Mouse (Mus musculus) stomach, embryonic 14.5 days (tissue): ENCODE data around the gene Pgbd1. TPM values are rescaled to one million over a fixed set of nuclear protein-coding genes. Genes with fewer than 3 reads are reported as not detected.
"Not testable (repeated sequence)": the region's sequence is repeated elsewhere in the genome, so short reads cannot be mapped to it uniquely, and the experiment has no call there.

Experiments used
- ATAC-seq: fragments of 200-750 bp; cut with Nextera tagmentation; 2 replicates; pipeline ENCODE4 v1.8.0; 2017; ENCODE audit warnings: low read depth, moderate TSS enrichment; ENCODE audit not compliant: insufficient number of reproducible peaks, insufficient read depth, low FRiP score
- H3K27ac ChIP-seq: fragments of 300-500 bp; sonication (generic); 2 replicates; pipeline ENCODE4 v1.5.1; 2014; ENCODE audit warnings: mild to moderate bottlenecking, low read length, moderate library complexity, mixed read lengths
- H3K27me3 ChIP-seq: fragments of 300-500 bp; sonication (generic); 2 replicates; pipeline ENCODE4 v1.6.1; 2014; ENCODE audit warnings: low read length, control low read depth, mixed read lengths; ENCODE audit not compliant: control insufficient read depth, insufficient read depth
- H3K36me3 ChIP-seq: fragments of 300-500 bp; sonication (generic); 2 replicates; pipeline ENCODE4 v1.6.1; 2014; ENCODE audit warnings: mild to moderate bottlenecking, control low read depth, low read length, moderate library complexity, mixed read lengths; ENCODE audit not compliant: control insufficient read depth, insufficient read depth
- H3K4me1 ChIP-seq: fragments of 300-500 bp; sonication (generic); 2 replicates; pipeline ENCODE4 v1.6.1; 2014; ENCODE audit warnings: low read length, control low read depth, mixed read lengths; ENCODE audit not compliant: control insufficient read depth, insufficient read depth
- H3K4me2 ChIP-seq: fragments of 300-500 bp; sonication (generic); replicated peaks from 2 replicates; pipeline ENCODE4 v1.6.1; 2014; ENCODE audit warnings: low read depth, low read length, control low read depth
- H3K4me3 ChIP-seq: fragments of 300-500 bp; sonication (generic); 2 replicates; pipeline ENCODE4 v1.5.1; 2014; ENCODE audit warnings: low read depth, low read length, control low read depth
- H3K9ac ChIP-seq: fragments of 300-500 bp; sonication (generic); replicated peaks from 2 replicates; pipeline ENCODE4 v1.6.1; 2014; ENCODE audit warnings: low read depth, mild to moderate bottlenecking, control low read depth, low read length, moderate library complexity, mixed read lengths
- H3K9me3 ChIP-seq: fragments of 300-500 bp; sonication (generic); 2 replicates; pipeline ENCODE4 v1.6.1; 2016; ENCODE audit warnings: low read depth, low read length, control low read depth; ENCODE audit not compliant: control insufficient read depth
- WGBS: fragments of 180-500 bp; shearing (Covaris S2); extraction: QIAGEN DNeasy Blood & Tissue Kit; methylation state at CpG from one replicate; pipeline ENCODE4 v1.1.7; 2014; 5-methylcytosine and 5-hydroxymethylcytosine counted together
- microRNA counts: library from miRNA; unstranded; fragments of <30 nt; microRNA quantifications from one replicate; lab custom pipeline; 2016
- microRNA-seq: library from miRNA; unstranded; fragments of <30 nt; microRNA quantifications from one replicate; pipeline ENCODE4, GENCODE M21; 2016
- polyA plus RNA-seq: library from polyadenylated mRNA; unstranded; fragments of >200 nt; fragmentation: Nextera tagmentation; extraction: Ambion mirVana; gene quantifications from 2 replicates; pipeline ENCODE4 v1.2.1, GENCODE M21; 2014

The Pgbd1 gene
- polyA plus RNA-seq, 1 experiment from 2014 or later = 2.3 TPM

GRCm38 (mm10) chr13:21396048-21396447 lies 44.8 kb downstream of the Pgbd1 start:
- H3K27me3 ChIP-seq, H3K4me3 ChIP-seq, ATAC-seq, H3K27ac ChIP-seq, H3K9me3 ChIP-seq, H3K4me1 ChIP-seq, H3K4me2 ChIP-seq, H3K9ac ChIP-seq: not testable (repeated sequence)
- WGBS = 87% methylated on average over 18 of the region's 18 CpGs
- H3K36me3 ChIP-seq = peaks cover 57% of the 10 kb centered on the region

GRCm38 (mm10) chr13:21395623-21396022 lies 45.2 kb downstream of the Pgbd1 start:
- no peak overlapping the region for H3K9ac ChIP-seq
- 95% methylated on average over 6 of the region's 6 CpGs for WGBS
- no peak for ATAC-seq
- peaks cover 61% of the 10 kb centered on the region for H3K36me3 ChIP-seq
- H3K4me2 ChIP-seq = no peak overlapping the region
- no peaks in the 10 kb centered on the region for H3K4me1 ChIP-seq
- H3K9me3 ChIP-seq = no peaks in the 10 kb centered on the region
- no peak overlapping the region for H3K27ac ChIP-seq
- H3K27me3 ChIP-seq = no peaks in the 10 kb centered on the region
- H3K4me3 ChIP-seq = no peak overlapping the region

- no peak for ATAC-seq
- H3K4me3 ChIP-seq = no peak overlapping the region
- 91% methylated on average over 1 of the region's 1 CpGs for WGBS
These were observed 45.6 kb downstream of the Pgbd1 start for GRCm38 (mm10) chr13:21395211-21395610.

GRCm38 (mm10) chr13:21377773-21378172 lies 63.1 kb downstream of the Pgbd1 start:
- Histone ChIP-seq H3K9me3 (no peaks in the 10 kb centered on the region), H3K36me3 (no peaks in the 10 kb centered on the region), H3K4me2 (no peak overlapping the region), H3K4me1 (no peaks in the 10 kb centered on the region), H3K9ac (no peak overlapping the region), H3K27ac (no peak overlapping the region), H3K27me3 (no peaks in the 10 kb centered on the region), H3K4me3 (no peak overlapping the region)
- no peak for ATAC-seq
- WGBS = 89% methylated on average over 2 of the region's 2 CpGs

More at GRCm38 (mm10) chr13:21395211-21395610, 45.6 kb downstream of the Pgbd1 start:
- Histone ChIP-seq H3K27ac (no peak overlapping the region), H3K9me3 (no peaks in the 10 kb centered on the region), H3K9ac (no peak overlapping the region), H3K4me1 (no peaks in the 10 kb centered on the region), H3K36me3 (peaks cover 66% of the 10 kb centered on the region), H3K27me3 (no peaks in the 10 kb centered on the region), H3K4me2 (no peak overlapping the region)

- no peak overlapping the region for H3K4me2 ChIP-seq
- no peak overlapping the region for H3K4me3 ChIP-seq
- no peaks in the 10 kb centered on the region for H3K9me3 ChIP-seq
- H3K27me3 ChIP-seq = no peaks in the 10 kb centered on the region
- no peak overlapping the region for H3K27ac ChIP-seq
- 91% methylated on average over 2 of the region's 2 CpGs for WGBS
- H3K36me3 ChIP-seq = peaks cover 27% of the 10 kb centered on the region
- H3K4me1 ChIP-seq = no peaks in the 10 kb centered on the region
- no peak overlapping the region for H3K9ac ChIP-seq
- no peak for ATAC-seq
These were observed 68.2 kb downstream of the Pgbd1 start for GRCm38 (mm10) chr13:21372700-21373099.

MicroRNAs within 50 kb of the gene (microRNA counts, 519-probe panel; counts per million panel counts)
- 3,162 counts per million, percentile 58 among the panel's probes with 10 or more counts for microRNA mmu-miR-1896 (lab: Ali Mortazavi, UCI)

Small RNA genes lying within 50 kb of the gene (microRNA-seq; reads per million reads assigned to microRNA genes)
- not detected for gene Mir1896
- gene Mir6942 = not detected

Other genes starting within 250 kb of the Pgbd1 start
- not detected in 2 replicates for gene Gpx5, start 148.3 kb downstream of the Pgbd1 start, polyA plus RNA-seq
- gene Gpx6, start 128.9 kb downstream of the Pgbd1 start, polyA plus RNA-seq = not detected in 2 replicates
- not detected in 2 replicates for gene Olfr1367, start 94.1 kb downstream of the Pgbd1 start, polyA plus RNA-seq
- gene Zscan12, start 78.2 kb downstream of the Pgbd1 start, polyA plus RNA-seq = 11.5 and 12.3 TPM in 2 replicates
- gene Zkscan3, start 38.3 kb downstream of the Pgbd1 start, polyA plus RNA-seq = 81.3 and 85.7 TPM in 2 replicates
- 32.6 and 35.8 TPM in 2 replicates for gene Zscan26, start 12.7 kb upstream of the Pgbd1 start, polyA plus RNA-seq
- gene Nkapl, start 27.5 kb upstream of the Pgbd1 start, polyA plus RNA-seq = 2.7 and 2.8 TPM in 2 replicates
- gene Zkscan4, start 37.8 kb upstream of the Pgbd1 start, polyA plus RNA-seq = 2.9 TPM in 2 replicates
- gene Gm10065, start 38.4 kb upstream of the Pgbd1 start, polyA plus RNA-seq = not detected in 2 replicates
- 0.17 and 0.34 TPM in 2 replicates for gene AK157302, start 54.2 kb upstream of the Pgbd1 start, polyA plus RNA-seq
- 6.7 and 7.5 TPM in 2 replicates for gene Gm11273, start 60.4 kb upstream of the Pgbd1 start, polyA plus RNA-seq
- 11.5 and 11.6 TPM in 2 replicates for gene Zkscan8, start 90.1 kb upstream of the Pgbd1 start, polyA plus RNA-seq
- 0.07 and 0.28 TPM in 2 replicates for gene Olfr1366, start 101.8 kb upstream of the Pgbd1 start, polyA plus RNA-seq
- 0.06 TPM in 1 of 2 replicates, not detected in the other for gene Olfr1535, start 118.8 kb upstream of the Pgbd1 start, polyA plus RNA-seq
- not detected in 2 replicates for gene Olfr1364, start 140.7 kb upstream of the Pgbd1 start, polyA plus RNA-seq
- not detected in 2 replicates for gene Olfr1362, start 173.0 kb upstream of the Pgbd1 start, polyA plus RNA-seq
- not detected in 2 replicates for gene Olfr11, start 201.5 kb upstream of the Pgbd1 start, polyA plus RNA-seq
- not detected in 2 replicates for gene Olfr1361, start 222.3 kb upstream of the Pgbd1 start, polyA plus RNA-seq
- not detected in 2 replicates for gene Olfr1360, start 236.3 kb upstream of the Pgbd1 start, polyA plus RNA-seq